Mouse (Mus musculus) lung, adult 2 months (tissue): Measurements from ENCODE around the gene Bzw1.

Source experiments
- CTCF ChIP-seq: fragments of 200-500 bp; IDR thresholded peaks from 2 replicates; pipeline ENCODE4 v1.5.1; 2011; ENCODE audit warnings: mild to moderate bottlenecking, low read length, control low read depth; ENCODE audit not compliant: insufficient read depth
- POLR2A ChIP-seq: fragments of 200-500 bp; IDR thresholded peaks from 2 replicates; pipeline ENCODE4 v1.6.1; 2011; ENCODE audit warnings: low read depth, mild to moderate bottlenecking, control low read depth, low read length, borderline replicate concordance; ENCODE audit errors: extremely low read depth

DNA sequence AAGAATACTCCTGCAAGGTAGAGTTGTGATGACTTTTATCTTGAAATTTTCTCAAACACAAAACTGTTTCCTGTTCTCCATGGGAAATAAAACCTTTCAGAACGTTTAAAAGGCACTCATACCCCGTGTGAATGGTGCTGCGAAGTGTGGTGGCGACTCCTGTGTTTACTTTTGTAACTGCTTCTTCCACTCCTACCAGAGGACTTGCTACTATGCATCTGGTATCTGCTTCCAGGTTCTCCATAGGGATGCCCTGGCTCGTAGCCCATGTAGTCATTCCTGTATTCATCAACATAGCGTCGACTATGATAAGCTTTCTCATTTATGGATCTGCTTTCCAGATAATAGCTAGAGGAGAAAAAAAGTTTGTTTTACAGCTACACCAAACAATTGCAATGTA is 28.3 kb downstream of the Bzw1 start:
- TF ChIP-seq CTCF (no peak), POLR2A (no peak)
